Mouse (Mus musculus): ENCODE results near the gene Hba-a1. TPM values are rescaled to one million over a fixed set of nuclear protein-coding genes. Genes with fewer than 3 reads are reported as not detected.
"Not testable (repeated sequence)": the region's sequence is repeated elsewhere in the genome, so short reads cannot be mapped to it uniquely, and the experiment has no call there.

The Hba-a1 gene
- polyA plus RNA-seq, 1 experiment from 2014 or later = 15,213 TPM

DNA sequence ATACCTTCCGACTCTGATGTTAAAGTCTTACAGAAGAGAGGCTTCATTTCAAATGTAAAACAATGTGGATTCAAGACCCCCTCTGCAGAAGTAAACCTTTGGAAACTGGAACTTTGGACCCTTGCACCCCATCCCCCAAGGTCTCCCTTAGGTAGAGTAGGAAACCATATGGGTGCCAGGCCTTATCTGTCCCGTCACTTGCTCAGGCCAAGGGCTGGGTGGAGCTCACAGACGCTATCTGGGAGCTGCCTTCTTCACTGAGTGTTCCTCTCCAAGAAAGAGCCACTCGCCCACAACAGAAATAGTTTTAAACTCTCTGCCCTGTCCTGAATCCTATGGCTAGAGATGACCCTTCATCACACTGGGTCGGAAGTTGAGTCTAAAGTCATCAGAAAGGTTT is 14.4 kb upstream of the Hba-a1 start:
- no peak for ATAC-seq (replicated peaks; ENCODE audit: extremely low read depth, insufficient read depth, low FRiP score)
- H3K9me3 ChIP-seq (replicated peaks; ENCODE audit: control insufficient read depth, low read length) = no peaks in the 10 kb centered on the region
- no peak overlapping the region for H3K27ac ChIP-seq (ENCODE audit: low read length)
- H3K36me3 ChIP-seq (ENCODE audit: control insufficient read depth, insufficient read depth) = no peaks in the 10 kb centered on the region
- no peak overlapping the region for H3K4me2 ChIP-seq (ENCODE audit: low read depth, low read length)
- 69% methylated on average over 5 of the region's 5 CpGs for WGBS
- no peak overlapping the region for H3K9ac ChIP-seq (ENCODE audit: low read length)
- no peaks in the 10 kb centered on the region for H3K27me3 ChIP-seq (ENCODE audit: control insufficient read depth, insufficient read depth, low read length)
- H3K4me3 ChIP-seq (ENCODE audit: low read length) = no peak overlapping the region
- H3K4me1 ChIP-seq (ENCODE audit: control insufficient read depth, insufficient read depth, low read length) = peaks cover 5% of the 10 kb centered on the region

DNA sequence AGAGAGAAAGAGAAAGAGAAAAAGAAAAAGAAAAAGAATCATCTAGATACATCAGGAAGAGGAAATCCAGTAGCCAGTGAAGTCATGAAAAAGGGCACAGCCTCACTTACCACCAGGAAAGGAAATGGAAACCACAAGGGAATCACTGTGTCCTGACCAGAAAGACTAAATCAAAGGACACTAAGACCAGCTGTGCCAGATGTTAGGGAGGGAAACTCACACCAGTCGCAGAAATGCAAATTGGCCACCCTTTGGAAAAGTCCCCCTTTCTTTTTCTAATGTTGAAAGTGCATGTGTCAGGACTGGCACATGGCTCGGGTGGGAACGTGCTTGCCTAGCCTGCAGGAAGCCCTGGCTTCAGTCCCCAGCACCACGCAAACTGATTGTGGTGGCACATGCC is 12.1 kb upstream of the Hba-a1 start:
- 45% methylated on average over 4 of the region's 4 CpGs for WGBS
- H3K9ac ChIP-seq (ENCODE audit: low read length) = no peak overlapping the region
- no peak for ATAC-seq (replicated peaks; ENCODE audit: extremely low read depth, insufficient read depth, low FRiP score)
- H3K4me2 ChIP-seq (ENCODE audit: low read depth, low read length) = no peak overlapping the region
- H3K27me3 ChIP-seq (ENCODE audit: control insufficient read depth, insufficient read depth, low read length) = no peaks in the 10 kb centered on the region; the same call in 1 of the 2 replicates
- H3K4me3 ChIP-seq (ENCODE audit: low read length) = no peak overlapping the region
- no peaks in the 10 kb centered on the region for H3K9me3 ChIP-seq (replicated peaks; ENCODE audit: control insufficient read depth, low read length)
- no peaks in the 10 kb centered on the region for H3K36me3 ChIP-seq (ENCODE audit: control insufficient read depth, insufficient read depth)
- H3K27ac ChIP-seq (ENCODE audit: low read length) = no peak overlapping the region
- H3K4me1 ChIP-seq (ENCODE audit: control insufficient read depth, insufficient read depth, low read length) = peaks cover 5% of the 10 kb centered on the region

DNA sequence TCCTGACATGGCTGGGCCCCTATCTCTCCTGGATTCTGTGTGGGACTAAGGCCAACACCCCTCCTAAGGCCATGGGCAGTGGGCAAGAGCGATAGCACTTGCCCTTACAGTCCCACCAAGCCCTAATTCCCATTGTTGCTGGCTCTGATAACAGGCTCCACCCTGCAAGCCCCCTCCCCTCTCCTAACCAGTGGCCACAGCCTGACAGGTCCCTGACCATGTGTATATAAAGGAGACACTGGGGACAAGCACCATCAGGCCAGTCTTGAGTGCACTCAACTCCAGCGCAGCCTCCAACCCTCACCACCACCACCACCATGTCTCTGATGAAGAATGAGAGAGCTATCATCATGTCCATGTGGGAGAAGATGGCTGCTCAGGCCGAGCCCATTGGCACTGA is 7.0 kb upstream of the Hba-a1 start, which contains the start of gene Hba-x:
Gene Hba-x, plus strand, starts transcription at position 54 of the 400 bp plus-strand sequence.
- Histone ChIP-seq H3K9ac (ENCODE audit: low read length) (no peak within 1 kb of the TSS), H3K36me3 (ENCODE audit: control insufficient read depth, insufficient read depth) (no peaks in the 10 kb centered on the region), H3K27ac (ENCODE audit: low read length) (no peak within 1 kb of the TSS), H3K27me3 (ENCODE audit: control insufficient read depth, insufficient read depth, low read length) (peaks cover 32% of the 10 kb centered on the region), H3K9me3 (replicated peaks; ENCODE audit: control insufficient read depth, low read length) (no peaks in the 10 kb centered on the region), H3K4me2 (ENCODE audit: low read depth, low read length) (no peak within 1 kb of the TSS), H3K4me1 (ENCODE audit: control insufficient read depth, insufficient read depth, low read length) (no peaks in the 10 kb centered on the region), H3K4me3 (ENCODE audit: low read length) (no peak within 1 kb of the TSS)
- ATAC-seq (replicated peaks; ENCODE audit: extremely low read depth, insufficient read depth, low FRiP score) = no peak
- 50% methylated on average over 3 of the region's 3 CpGs for WGBS

DNA sequence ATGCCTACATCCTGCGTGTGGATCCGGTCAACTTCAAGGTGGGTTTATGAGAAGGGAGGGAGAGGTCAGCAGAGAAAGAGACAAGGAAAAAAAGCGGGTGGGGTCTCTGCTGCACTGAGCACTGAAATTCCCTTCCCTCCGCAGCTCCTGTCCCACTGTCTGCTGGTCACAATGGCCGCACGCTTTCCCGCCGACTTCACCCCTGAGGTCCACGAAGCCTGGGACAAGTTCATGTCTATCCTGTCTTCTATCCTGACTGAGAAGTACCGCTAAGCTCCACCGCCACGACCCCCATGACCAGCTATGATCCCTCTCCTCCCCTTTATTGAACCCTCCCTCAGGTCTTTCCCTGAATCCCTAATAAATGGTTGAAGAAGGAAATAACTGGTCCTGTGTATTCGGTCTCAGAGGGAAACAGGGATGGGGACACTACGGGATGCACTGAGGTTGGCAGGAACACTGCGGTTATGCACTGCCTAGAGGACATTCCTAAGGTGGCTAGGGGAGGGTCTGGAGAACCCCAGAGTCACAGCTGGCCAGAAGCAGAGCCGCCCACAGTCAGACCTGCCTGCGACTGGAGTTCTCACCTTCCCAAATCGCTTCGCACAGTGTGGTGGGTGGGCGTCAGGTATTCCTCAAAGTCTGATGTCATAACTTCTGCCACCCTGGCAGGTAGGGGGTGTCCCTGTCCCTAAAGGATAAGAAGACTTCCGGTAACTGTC is 5.4 kb upstream of the Hba-a1 start:
- H3K9me3 ChIP-seq (replicated peaks; ENCODE audit: control insufficient read depth, low read length) = no peaks in the 10 kb centered on the region
- 61% methylated on average over 21 of the region's 21 CpGs for WGBS
- no peak overlapping the region for H3K4me2 ChIP-seq (ENCODE audit: low read depth, low read length)
- no peaks in the 10 kb centered on the region for H3K4me1 ChIP-seq (ENCODE audit: control insufficient read depth, insufficient read depth, low read length)
- no peak overlapping the region for H3K4me3 ChIP-seq (ENCODE audit: low read length)
- H3K36me3 ChIP-seq (ENCODE audit: control insufficient read depth, insufficient read depth) = no peaks in the 10 kb centered on the region
- peaks cover 32% of the 10 kb centered on the region for H3K27me3 ChIP-seq (ENCODE audit: control insufficient read depth, insufficient read depth, low read length)
- ATAC-seq (replicated peaks; ENCODE audit: extremely low read depth, insufficient read depth, low FRiP score) = no peak
- no peak overlapping the region for H3K27ac ChIP-seq (ENCODE audit: low read length)
- no peak overlapping the region for H3K9ac ChIP-seq (ENCODE audit: low read length)

DNA sequence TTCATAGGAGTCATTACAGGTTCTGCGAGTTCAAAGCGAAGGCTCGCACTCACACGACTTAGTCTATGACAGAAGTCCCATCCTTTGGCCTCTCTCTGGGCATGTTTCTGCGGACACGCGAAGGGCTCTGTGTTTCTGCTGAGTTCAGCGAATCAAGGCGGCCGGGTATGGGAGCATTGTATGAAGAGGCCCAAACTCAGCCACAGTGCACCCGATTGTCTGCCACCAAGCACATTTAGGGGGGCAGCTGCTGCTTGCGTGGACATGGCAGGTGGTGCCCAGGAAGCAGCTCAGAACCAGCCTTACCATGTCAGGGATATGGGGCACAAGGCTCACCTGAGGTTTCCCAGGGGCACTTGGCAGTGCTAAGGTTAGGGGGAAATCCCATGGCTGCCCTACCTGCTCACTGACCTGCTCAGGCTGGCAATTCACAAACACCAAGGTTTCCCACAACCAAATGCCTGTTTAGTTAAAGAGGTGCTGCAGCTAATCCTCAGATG is 4.8 kb upstream of the Hba-a1 start:
- H3K36me3 ChIP-seq (ENCODE audit: control insufficient read depth, insufficient read depth) = no peaks in the 10 kb centered on the region
- WGBS = 68% methylated on average over 12 of the region's 12 CpGs
- no peaks in the 10 kb centered on the region for H3K4me1 ChIP-seq (ENCODE audit: control insufficient read depth, insufficient read depth, low read length)
- H3K27ac ChIP-seq (ENCODE audit: low read length) = no peak overlapping the region
- peaks cover 32% of the 10 kb centered on the region for H3K27me3 ChIP-seq (ENCODE audit: control insufficient read depth, insufficient read depth, low read length)
- H3K9me3 ChIP-seq (replicated peaks; ENCODE audit: control insufficient read depth, low read length) = no peaks in the 10 kb centered on the region
- no peak overlapping the region for H3K4me3 ChIP-seq (ENCODE audit: low read length)
- H3K9ac ChIP-seq (ENCODE audit: low read length) = no peak overlapping the region
- no peak overlapping the region for H3K4me2 ChIP-seq (ENCODE audit: low read depth, low read length)
- no peak for ATAC-seq (replicated peaks; ENCODE audit: extremely low read depth, insufficient read depth, low FRiP score)

DNA sequence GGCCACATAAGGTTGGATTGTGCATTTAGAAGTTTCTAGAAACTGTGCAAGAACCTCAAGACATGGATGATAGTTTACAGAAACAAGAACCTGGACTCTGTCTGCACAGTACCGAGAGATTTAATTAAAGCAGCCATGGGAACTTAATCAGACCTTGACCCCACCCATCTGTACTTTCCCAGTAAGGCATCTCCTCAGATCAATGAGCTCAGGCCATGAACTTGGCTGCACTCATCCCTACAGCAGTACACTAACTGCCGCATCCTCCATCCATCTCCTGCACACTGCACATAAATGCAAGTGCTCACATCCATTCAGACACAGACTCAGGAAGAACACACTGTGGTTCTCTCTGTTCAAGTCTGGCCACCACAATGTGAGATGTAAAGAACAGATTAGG is 2.7 kb upstream of the Hba-a1 start:
- Histone ChIP-seq H3K27ac (ENCODE audit: low read length) (no peak overlapping the region), H3K4me3 (ENCODE audit: low read length) (no peak overlapping the region), H3K9ac (ENCODE audit: low read length) (no peak overlapping the region), H3K9me3 (replicated peaks; ENCODE audit: control insufficient read depth, low read length) (no peaks in the 10 kb centered on the region), H3K27me3 (ENCODE audit: control insufficient read depth, insufficient read depth, low read length) (peaks cover 32% of the 10 kb centered on the region), H3K36me3 (ENCODE audit: control insufficient read depth, insufficient read depth) (no peaks in the 10 kb centered on the region), H3K4me2 (ENCODE audit: low read depth, low read length) (no peak overlapping the region), H3K4me1 (ENCODE audit: control insufficient read depth, insufficient read depth, low read length) (no peaks in the 10 kb centered on the region)
- 72% methylated on average over 2 of the region's 2 CpGs for WGBS
- no peak for ATAC-seq (replicated peaks; ENCODE audit: extremely low read depth, insufficient read depth, low FRiP score)

DNA sequence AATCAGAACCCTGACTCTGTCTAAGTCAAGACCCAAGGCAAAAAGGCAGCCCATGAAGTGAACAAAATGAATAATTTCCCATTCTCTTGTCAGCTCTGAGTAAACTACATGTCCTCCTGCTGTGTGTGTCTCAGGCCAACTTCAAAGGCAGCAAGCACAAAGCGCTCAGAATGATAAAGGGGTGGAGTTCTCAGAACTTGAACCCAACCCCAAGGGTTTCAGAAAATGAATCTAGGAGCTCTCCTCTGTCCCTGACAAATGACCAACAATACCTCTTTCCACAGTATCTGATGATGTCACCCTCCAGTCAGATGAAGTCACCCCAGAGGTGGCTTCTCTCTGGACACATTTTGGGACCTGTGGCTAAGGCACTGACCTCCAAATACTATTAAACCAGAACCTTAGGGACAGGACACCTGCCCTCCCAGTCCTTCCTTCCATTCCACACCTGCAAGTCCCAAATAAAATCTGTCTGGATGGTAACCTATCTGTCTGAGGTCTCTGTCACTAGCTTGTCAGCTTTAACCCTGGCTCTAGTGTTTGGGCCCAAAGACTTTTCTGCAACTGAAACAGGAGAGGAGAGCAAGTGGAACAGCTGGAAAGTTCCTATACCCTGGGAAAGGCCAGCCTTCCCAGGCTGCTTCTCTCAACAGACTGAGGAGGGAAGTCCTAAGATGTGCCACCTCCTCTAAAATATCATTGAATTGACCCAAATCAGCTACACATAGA is 1.7 kb upstream of the Hba-a1 start:
- Histone ChIP-seq H3K27ac (ENCODE audit: low read length) (no peak overlapping the region), H3K9ac (ENCODE audit: low read length) (no peak overlapping the region)
- 61% methylated on average over 1 of the region's 1 CpGs for WGBS

DNA sequence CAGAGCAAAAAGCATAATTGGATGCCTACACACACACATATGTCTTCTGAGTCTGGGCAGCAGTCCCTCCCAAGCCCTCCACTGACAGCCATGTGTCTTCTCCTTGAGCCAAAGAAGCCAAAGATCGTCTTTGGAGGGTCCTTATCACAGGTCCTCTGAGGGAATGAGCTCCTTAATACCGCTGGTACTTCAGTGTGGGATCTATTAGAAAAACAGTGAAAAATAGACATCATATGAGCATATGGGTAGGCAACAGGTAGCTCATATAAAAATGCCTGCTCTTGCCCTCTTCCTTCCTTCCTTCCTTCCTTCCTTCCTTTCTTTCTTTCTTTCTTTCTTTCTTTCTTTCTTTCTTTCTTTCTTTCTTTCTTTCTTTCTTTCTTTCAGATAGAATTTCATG is 1.3 kb downstream of the Hba-a1 start:
- H3K4me1 ChIP-seq (ENCODE audit: control insufficient read depth, insufficient read depth, low read length); H3K36me3 ChIP-seq (ENCODE audit: control insufficient read depth, insufficient read depth); H3K9me3 ChIP-seq (replicated peaks; ENCODE audit: control insufficient read depth, low read length); H3K9ac ChIP-seq (ENCODE audit: low read length); H3K4me2 ChIP-seq (ENCODE audit: low read depth, low read length); H3K4me3 ChIP-seq (ENCODE audit: low read length); H3K27ac ChIP-seq (ENCODE audit: low read length); ATAC-seq (replicated peaks; ENCODE audit: extremely low read depth, insufficient read depth, low FRiP score): not testable (repeated sequence)
- peaks cover 11% of the 10 kb centered on the region for H3K27me3 ChIP-seq (ENCODE audit: control insufficient read depth, insufficient read depth, low read length)
- 30% methylated on average over 2 of the region's 2 CpGs for WGBS

More for the DNA sequence above, 1.7 kb upstream of the Hba-a1 start:
- peaks cover 29% of the 10 kb centered on the region for H3K27me3 ChIP-seq (ENCODE audit: control insufficient read depth, insufficient read depth, low read length)
- no peaks in the 10 kb centered on the region for H3K9me3 ChIP-seq (replicated peaks; ENCODE audit: control insufficient read depth, low read length)
- no peak overlapping the region for H3K4me2 ChIP-seq (ENCODE audit: low read depth, low read length)
- no peak overlapping the region for H3K4me3 ChIP-seq (ENCODE audit: low read length)
- no peak for ATAC-seq (replicated peaks; ENCODE audit: extremely low read depth, insufficient read depth, low FRiP score)
- no peaks in the 10 kb centered on the region for H3K36me3 ChIP-seq (ENCODE audit: control insufficient read depth, insufficient read depth)
- H3K4me1 ChIP-seq (ENCODE audit: control insufficient read depth, insufficient read depth, low read length) = no peaks in the 10 kb centered on the region

All from heart, embryonic 16.5 days (tissue).